Mouse (Mus musculus): ENCODE measurements at regions not wholly inside any gene's neighbourhood (a gene's known extent, or its start where the extent isn't known, plus 50 kb on each side); places are given as distances from the start of the nearest gene placed in this dataset.

- WGBS: 75% methylated on average over 8 of the region's 8 CpGs
- ATAC-seq (replicated peaks; ENCODE audit: low FRiP score) (no peak), DNase-seq (ENCODE audit: low spot score) (no peak)
- H3K27me3 ChIP-seq (replicated peaks; ENCODE audit: control insufficient read depth, insufficient read depth, low read length): no peaks in the 10 kb centered on the region
- no peak overlapping the region for H3K4me2 ChIP-seq
- no peak overlapping the region for H3K4me3 ChIP-seq (ENCODE audit: low read depth, low read length)
- H3K27ac ChIP-seq (ENCODE audit: low read depth, low read length): no peak overlapping the region
- H3K4me1 ChIP-seq (replicated peaks; ENCODE audit: control insufficient read depth, insufficient read depth, low read length): peaks cover 6% of the 10 kb centered on the region; the same call in 1 of the 2 replicates
- H3K9ac ChIP-seq (ENCODE audit: low read depth, low read length): no peak overlapping the region
- H3K9me3 ChIP-seq (ENCODE audit: control insufficient read depth, low read length): no peaks in the 10 kb centered on the region
- H3K36me3 ChIP-seq (ENCODE audit: control insufficient read depth, insufficient read depth, low read length): no peaks in the 10 kb centered on the region
Measured at GRCm38 (mm10) chr8:26852921-26853320, 124.2 kb upstream of the Zfp703 start.

DNA sequence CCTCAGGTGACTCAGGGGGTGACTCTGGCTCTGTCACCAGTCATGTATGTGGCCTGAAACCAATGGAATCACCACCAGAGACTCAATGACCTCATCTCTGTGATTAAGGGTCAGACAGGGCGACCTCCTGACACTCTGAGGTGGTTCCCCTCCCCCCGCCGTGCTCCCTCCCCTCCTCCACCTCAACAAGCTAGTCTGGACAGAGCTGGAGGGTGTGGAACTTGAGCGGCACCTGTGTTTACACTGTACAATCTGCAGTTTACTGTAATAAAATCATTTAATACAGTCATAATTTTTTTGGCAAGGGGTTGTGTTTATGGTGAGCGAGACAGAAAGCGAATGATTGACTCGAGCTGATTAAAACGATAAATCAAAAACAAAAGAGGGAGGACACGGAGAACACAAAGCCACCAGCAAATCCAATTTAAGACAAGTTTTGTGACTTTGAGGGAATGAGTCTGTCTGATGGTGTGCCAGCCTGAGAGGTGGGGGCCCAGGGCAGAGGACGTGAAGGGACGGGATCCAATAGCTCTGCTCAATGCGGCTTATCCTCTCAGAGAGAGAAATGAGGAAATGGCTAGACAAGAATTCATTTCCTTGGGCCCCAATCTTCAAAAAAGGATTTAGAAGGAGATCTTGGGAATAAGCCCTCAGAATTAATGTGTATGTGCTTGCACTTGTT, 122.4 kb upstream of the Zfp703 start:
- no peak for ATAC-seq (replicated peaks; ENCODE audit: low FRiP score)
- WGBS: 67% methylated on average over 12 of the region's 12 CpGs
- Histone ChIP-seq H3K4me3 (ENCODE audit: low read depth, low read length) (no peak overlapping the region), H3K9ac (ENCODE audit: low read depth, low read length) (no peak overlapping the region), H3K4me2 (no peak overlapping the region), H3K27ac (ENCODE audit: low read depth, low read length) (no peak overlapping the region), H3K27me3 (replicated peaks; ENCODE audit: control insufficient read depth, insufficient read depth, low read length) (no peaks in the 10 kb centered on the region), H3K9me3 (ENCODE audit: control insufficient read depth, low read length) (no peaks in the 10 kb centered on the region), H3K36me3 (ENCODE audit: control insufficient read depth, insufficient read depth, low read length) (no peaks in the 10 kb centered on the region), H3K4me1 (replicated peaks; ENCODE audit: control insufficient read depth, insufficient read depth, low read length) (0 out of 2 replicates have a peak, but pooled peaks cover 2% of the 10 kb centered on the region)
- DNase-seq (ENCODE audit: low spot score): no peak

GRCm38 (mm10) chr8:26855256-26855655, 121.9 kb upstream of the Zfp703 start:
- Histone ChIP-seq H3K4me2 (no peak overlapping the region), H3K36me3 (ENCODE audit: control insufficient read depth, insufficient read depth, low read length) (no peaks in the 10 kb centered on the region), H3K27me3 (replicated peaks; ENCODE audit: control insufficient read depth, insufficient read depth, low read length) (no peaks in the 10 kb centered on the region), H3K4me3 (ENCODE audit: low read depth, low read length) (no peak overlapping the region), H3K9ac (ENCODE audit: low read depth, low read length) (no peak overlapping the region), H3K4me1 (replicated peaks; ENCODE audit: control insufficient read depth, insufficient read depth, low read length) (0 out of 2 replicates have a peak, but pooled peaks cover 2% of the 10 kb centered on the region), H3K27ac (ENCODE audit: low read depth, low read length) (no peak overlapping the region), H3K9me3 (ENCODE audit: control insufficient read depth, low read length) (no peaks in the 10 kb centered on the region)
- WGBS: 42% methylated on average over 6 of the region's 6 CpGs
- ATAC-seq (replicated peaks; ENCODE audit: low FRiP score) (no peak), DNase-seq (ENCODE audit: low spot score) (no peak)

- Histone ChIP-seq H3K27me3 (replicated peaks; ENCODE audit: control insufficient read depth, insufficient read depth, low read length) (no peaks in the 10 kb centered on the region), H3K9me3 (ENCODE audit: control insufficient read depth, low read length) (no peaks in the 10 kb centered on the region), H3K4me1 (replicated peaks; ENCODE audit: control insufficient read depth, insufficient read depth, low read length) (no peaks in the 10 kb centered on the region), H3K4me2 (no peak overlapping the region), H3K27ac (ENCODE audit: low read depth, low read length) (no peak overlapping the region), H3K36me3 (ENCODE audit: control insufficient read depth, insufficient read depth, low read length) (no peaks in the 10 kb centered on the region), H3K4me3 (ENCODE audit: low read depth, low read length) (no peak overlapping the region), H3K9ac (ENCODE audit: low read depth, low read length) (no peak overlapping the region)
- no peak for DNase-seq (ENCODE audit: low spot score)
- ATAC-seq (replicated peaks; ENCODE audit: low FRiP score): no peak
- WGBS: 94% methylated on average over 2 of the region's 2 CpGs
Measured at GRCm38 (mm10) chr8:26864571-26864970, 112.6 kb upstream of the Zfp703 start.

DNA sequence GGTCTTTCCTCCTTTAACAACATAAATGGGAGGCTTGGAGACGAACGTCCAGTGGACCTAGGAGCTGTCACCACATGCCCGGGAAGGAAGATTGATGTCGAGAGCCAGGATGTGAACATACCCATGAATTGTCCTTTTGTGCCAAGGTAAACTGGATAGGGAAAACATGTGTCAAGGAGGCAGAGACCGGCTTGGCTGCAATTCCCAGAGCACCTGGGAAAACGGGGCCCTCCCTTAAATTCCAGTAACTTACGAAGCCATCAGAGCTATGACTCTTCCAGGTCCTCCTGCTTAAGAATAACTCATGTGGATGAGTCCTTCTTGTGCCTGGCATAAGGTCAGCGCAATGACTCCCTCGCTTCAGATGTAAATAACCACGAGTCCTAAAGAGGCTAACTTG, 112.2 kb upstream of the Zfp703 start:
- H3K4me3 ChIP-seq (ENCODE audit: low read depth, low read length): no peak overlapping the region
- no peak for ATAC-seq (replicated peaks; ENCODE audit: low FRiP score)
- H3K4me1 ChIP-seq (replicated peaks; ENCODE audit: control insufficient read depth, insufficient read depth, low read length): no peaks in the 10 kb centered on the region
- peaks cover 1% of the 10 kb centered on the region; the same call in 1 of the 2 replicates for H3K9me3 ChIP-seq (ENCODE audit: control insufficient read depth, low read length)
- no peak for DNase-seq (ENCODE audit: low spot score)
- H3K4me2 ChIP-seq: no peak overlapping the region
- no peak overlapping the region for H3K9ac ChIP-seq (ENCODE audit: low read depth, low read length)
- no peaks in the 10 kb centered on the region for H3K36me3 ChIP-seq (ENCODE audit: control insufficient read depth, insufficient read depth, low read length)
- 73% methylated on average over 10 of the region's 10 CpGs for WGBS
- H3K27ac ChIP-seq (ENCODE audit: low read depth, low read length): no peak overlapping the region
- H3K27me3 ChIP-seq (replicated peaks; ENCODE audit: control insufficient read depth, insufficient read depth, low read length): no peaks in the 10 kb centered on the region

- no peak overlapping the region for H3K9ac ChIP-seq (ENCODE audit: low read depth, low read length)
Measured at GRCm38 (mm10) chr8:26868101-26868848, 108.8 kb upstream of the Zfp703 start.

DNA sequence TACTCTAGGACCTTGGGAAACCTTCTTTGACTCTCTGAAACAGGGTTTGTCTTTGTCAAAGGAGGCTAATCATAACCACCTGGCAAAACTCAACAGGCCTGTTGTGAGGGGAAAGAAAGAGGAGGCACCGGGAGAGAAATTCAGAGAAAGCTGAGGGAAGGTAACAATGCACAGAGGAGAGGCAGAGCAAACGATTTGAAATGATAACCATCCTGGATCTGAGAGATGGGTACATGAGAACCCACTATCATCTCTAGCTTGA, 108.3 kb upstream of the Zfp703 start:
- no peak for DNase-seq (ENCODE audit: low spot score)
- no peaks in the 10 kb centered on the region for H3K4me1 ChIP-seq (replicated peaks; ENCODE audit: control insufficient read depth, insufficient read depth, low read length)
- no peak for ATAC-seq (replicated peaks; ENCODE audit: low FRiP score)
- H3K4me2 ChIP-seq: no peak overlapping the region
- H3K27ac ChIP-seq (ENCODE audit: low read depth, low read length): no peak overlapping the region
- H3K9me3 ChIP-seq (ENCODE audit: control insufficient read depth, low read length): peaks cover 13% of the 10 kb centered on the region
- H3K9ac ChIP-seq (ENCODE audit: low read depth, low read length): no peak overlapping the region
- 55% methylated on average over 2 of the region's 2 CpGs for WGBS
- no peaks in the 10 kb centered on the region for H3K36me3 ChIP-seq (ENCODE audit: control insufficient read depth, insufficient read depth, low read length)
- H3K27me3 ChIP-seq (replicated peaks; ENCODE audit: control insufficient read depth, insufficient read depth, low read length): no peaks in the 10 kb centered on the region
- H3K4me3 ChIP-seq (ENCODE audit: low read depth, low read length): no peak overlapping the region

More at GRCm38 (mm10) chr8:26868101-26868848, 108.8 kb upstream of the Zfp703 start:
- Histone ChIP-seq H3K4me1 (replicated peaks; ENCODE audit: control insufficient read depth, insufficient read depth, low read length) (no peaks in the 10 kb centered on the region), H3K9me3 (ENCODE audit: control insufficient read depth, low read length) (peaks cover 13% of the 10 kb centered on the region), H3K4me2 (no peak overlapping the region), H3K4me3 (ENCODE audit: low read depth, low read length) (no peak overlapping the region), H3K27ac (ENCODE audit: low read depth, low read length) (no peak overlapping the region), H3K36me3 (ENCODE audit: control insufficient read depth, insufficient read depth, low read length) (no peaks in the 10 kb centered on the region), H3K27me3 (replicated peaks; ENCODE audit: control insufficient read depth, insufficient read depth, low read length) (no peaks in the 10 kb centered on the region)
- ATAC-seq (replicated peaks; ENCODE audit: low FRiP score) (no peak), DNase-seq (ENCODE audit: low spot score) (no peak)
- 60% methylated on average over 6 of the region's 6 CpGs for WGBS

GRCm38 (mm10) chr8:26871838-26872237, 105.3 kb upstream of the Zfp703 start:
- Histone ChIP-seq H3K27ac (ENCODE audit: low read depth, low read length) (no peak overlapping the region), H3K4me2 (no peak overlapping the region), H3K9me3 (ENCODE audit: control insufficient read depth, low read length) (peaks cover 13% of the 10 kb centered on the region), H3K4me1 (replicated peaks; ENCODE audit: control insufficient read depth, insufficient read depth, low read length) (no peaks in the 10 kb centered on the region), H3K27me3 (replicated peaks; ENCODE audit: control insufficient read depth, insufficient read depth, low read length) (no peaks in the 10 kb centered on the region), H3K36me3 (ENCODE audit: control insufficient read depth, insufficient read depth, low read length) (no peaks in the 10 kb centered on the region), H3K9ac (ENCODE audit: low read depth, low read length) (no peak overlapping the region), H3K4me3 (ENCODE audit: low read depth, low read length) (no peak overlapping the region)
- DNase-seq (ENCODE audit: low spot score) (no peak), ATAC-seq (replicated peaks; ENCODE audit: low FRiP score) (no peak)
- WGBS: 85% methylated on average over 7 of the region's 7 CpGs

- ATAC-seq (replicated peaks; ENCODE audit: low FRiP score) (no peak), DNase-seq (ENCODE audit: low spot score) (no peak)
- no peak overlapping the region for H3K9ac ChIP-seq (ENCODE audit: low read depth, low read length)
- whole genome bisulfite sequencing: 59% methylated on average over 3 of the region's 3 CpGs
- H3K9me3 ChIP-seq (ENCODE audit: control insufficient read depth, low read length): peaks cover 13% of the 10 kb centered on the region
- no peaks in the 10 kb centered on the region for H3K36me3 ChIP-seq (ENCODE audit: control insufficient read depth, insufficient read depth, low read length)
- no peak overlapping the region for H3K4me3 ChIP-seq (ENCODE audit: low read depth, low read length)
- H3K4me2 ChIP-seq: no peak overlapping the region
- no peaks in the 10 kb centered on the region for H3K27me3 ChIP-seq (replicated peaks; ENCODE audit: control insufficient read depth, insufficient read depth, low read length)
- no peak overlapping the region for H3K27ac ChIP-seq (ENCODE audit: low read depth, low read length)
- H3K4me1 ChIP-seq (replicated peaks; ENCODE audit: control insufficient read depth, insufficient read depth, low read length): no peaks in the 10 kb centered on the region
Measured at GRCm38 (mm10) chr8:26872382-26872781, 104.7 kb upstream of the Zfp703 start.
